Mouse (Mus musculus): ENCODE measurements at regions not wholly inside any gene's neighbourhood (a gene's known extent, or its start where the extent isn't known, plus 50 kb on each side); places are given as distances from the start of the nearest gene placed in this dataset.

- Histone ChIP-seq H3K4me3 (ENCODE audit: low read depth, low read length) (no peak overlapping the region), H3K4me2 (ENCODE audit: low read depth, low read length) (no peak overlapping the region), H3K4me1 (ENCODE audit: control insufficient read depth, low read depth, low read length) (no peaks in the 10 kb centered on the region), H3K27me3 (ENCODE audit: control insufficient read depth, insufficient read depth, low read depth, low read length) (no peaks in the 10 kb centered on the region), H3K9ac (ENCODE audit: low read depth, low read length) (no peak overlapping the region), H3K9me3 (replicated peaks; ENCODE audit: control insufficient read depth, low read length) (no peaks in the 10 kb centered on the region), H3K36me3 (ENCODE audit: control insufficient read depth, insufficient read depth) (no peaks in the 10 kb centered on the region), H3K27ac (ENCODE audit: low read length) (no peak overlapping the region)
- ATAC-seq (ENCODE audit: low read depth), result no peak
Measured at GRCm38 (mm10) chr12:68425006-68425405, 734.0 kb downstream of the Rps29 start.
